Mouse (Mus musculus) CH12.LX (cell line): ENCODE measurements around the gene Ctcfl. TPM values are rescaled to one million over a fixed set of nuclear protein-coding genes. Genes with fewer than 3 reads are reported as not detected.

Source experiments
- DNase-seq: peaks from one replicate; pipeline ENCODE4 v3.0.0-alpha.2; 2013; ENCODE audit errors: extremely low read depth
- H3K27ac ChIP-seq: 2 replicates; pipeline ENCODE4 v1.5.1; 2012; ENCODE audit warnings: low read depth, mild to moderate bottlenecking, control low read depth, moderate library complexity; ENCODE audit not compliant: insufficient read depth
- H3K27me3 ChIP-seq: replicated peaks from 2 replicates; pipeline ENCODE3; 2012; ENCODE audit warnings: inconsistent platforms
- H3K36me3 ChIP-seq, 2 experiments: replicated peaks in 1 of 2; 2 replicates each; pipeline versions ENCODE3 to v1.6.1; 2012; ENCODE audit warnings: inconsistent platforms in 1 of 2, low read length in 1 of 2, mild to moderate bottlenecking in 1 of 2, mixed read lengths in 1 of 2, moderate library complexity in 1 of 2; ENCODE audit not compliant: control insufficient read depth in 1 of 2, insufficient read depth in 1 of 2
- H3K4me1 ChIP-seq, 2 experiments: 2 replicates each; pipeline ENCODE4 v1.6.1; 2012; ENCODE audit warnings: inconsistent platforms in 1 of 2, moderate library complexity in 1 of 2; ENCODE audit not compliant: insufficient read depth in 2 of 2, control insufficient read depth in 1 of 2
- H3K4me2 ChIP-seq: 2 replicates; pipeline ENCODE4 v1.6.1; 2012; ENCODE audit warnings: low read depth, mild to moderate bottlenecking, control low read depth; ENCODE audit not compliant: poor library complexity, insufficient read depth, severe bottlenecking
- H3K4me3 ChIP-seq, 3 experiments: fragments of 150-350 bp in 1 of 3; sonication (generic) in 1 of 3; replicated peaks in 1 of 3; 2 replicates each; pipeline versions ENCODE3 to v1.5.1; 2011 to 2012; ENCODE audit warnings: low read depth in 2 of 3, low read length in 2 of 3, mild to moderate bottlenecking in 2 of 3, moderate library complexity in 2 of 3, control low read depth in 1 of 3, improper control_type of control experiment in 1 of 3, inconsistent platforms in 1 of 3, mixed read lengths in 1 of 3; ENCODE audit not compliant: poor library complexity in 1 of 3
- H3K79me2 ChIP-seq: replicated peaks from 2 replicates; pipeline ENCODE4 v1.6.1; 2012; ENCODE audit warnings: mild to moderate bottlenecking, moderate library complexity; ENCODE audit not compliant: control insufficient read depth, poor library complexity, insufficient read depth, severe bottlenecking; ENCODE audit errors: extremely low read depth
- H3K9ac ChIP-seq: 2 replicates; pipeline ENCODE4 v1.6.1; 2012; ENCODE audit warnings: low read depth, mild to moderate bottlenecking, control low read depth, moderate library complexity; ENCODE audit not compliant: insufficient read depth
- H3K9me3 ChIP-seq: replicated peaks from 2 replicates; pipeline ENCODE3; 2012; ENCODE audit warnings: low read length, inconsistent platforms, mixed read lengths
- BHLHE40 ChIP-seq: IDR thresholded peaks from 2 replicates; pipeline ENCODE4 v1.6.1; 2011; ENCODE audit warnings: mild to moderate bottlenecking, low read depth, low read length, improper control_type of control experiment
- CTCF ChIP-seq, 2 experiments: IDR thresholded peaks in 1 of 2; conservative IDR thresholded peaks in 1 of 2; 2 replicates each; pipeline ENCODE4 v1.5.1; 2011 to 2012; ENCODE audit warnings: low read depth in 2 of 2, low read length in 2 of 2, improper control_type of control experiment in 1 of 2, inconsistent platforms in 1 of 2, mild to moderate bottlenecking in 1 of 2, moderate library complexity in 1 of 2
- E2F4 ChIP-seq: IDR thresholded peaks from 2 replicates; pipeline ENCODE4 v1.6.1; 2011; ENCODE audit warnings: low read depth, low read length, improper control_type of control experiment; ENCODE audit not compliant: insufficient replicate concordance
- ELF1 ChIP-seq: IDR thresholded peaks from 2 replicates; pipeline ENCODE4 v1.6.1; 2014; ENCODE audit warnings: low read depth, mild to moderate bottlenecking, inconsistent platforms, low read length, improper control_type of control experiment
- EP300 ChIP-seq: IDR thresholded peaks from 2 replicates; pipeline ENCODE4 v1.6.1; 2011; ENCODE audit warnings: low read length, improper control_type of control experiment
- ETS1 ChIP-seq: conservative IDR thresholded peaks from 2 replicates; pipeline ENCODE4 v1.6.1; 2012; ENCODE audit warnings: low read depth, mild to moderate bottlenecking, inconsistent platforms, low read length, improper control_type of control experiment, moderate library complexity
- JUN ChIP-seq: IDR thresholded peaks from 2 replicates; pipeline ENCODE4 v1.6.1; 2011; ENCODE audit warnings: low read depth, mild to moderate bottlenecking, low read length, improper control_type of control experiment, moderate library complexity; ENCODE audit not compliant: insufficient read depth
- JUND ChIP-seq: conservative IDR thresholded peaks from 2 replicates; pipeline ENCODE4 v1.6.1; 2011; ENCODE audit warnings: low read depth, low read length, improper control_type of control experiment
- KAT2A ChIP-seq: IDR thresholded peaks from 2 replicates; pipeline ENCODE4 v1.6.1; 2012; ENCODE audit warnings: low read length, improper control_type of control experiment, inconsistent platforms; ENCODE audit not compliant: insufficient replicate concordance
- MAZ ChIP-seq: IDR thresholded peaks from 2 replicates; pipeline ENCODE4 v1.6.1; 2012; ENCODE audit warnings: low read depth, mild to moderate bottlenecking, inconsistent platforms, low read length, improper control_type of control experiment, moderate library complexity
- MXI1 ChIP-seq: IDR thresholded peaks from 2 replicates; pipeline ENCODE4 v1.6.1; 2011; ENCODE audit warnings: mild to moderate bottlenecking, low read depth, low read length, improper control_type of control experiment
- NRF1 ChIP-seq: IDR thresholded peaks from 2 replicates; pipeline ENCODE4 v1.6.1; 2014; ENCODE audit warnings: low read depth, mild to moderate bottlenecking, inconsistent platforms, low read length, improper control_type of control experiment, moderate library complexity
- POLR2A ChIP-seq: IDR thresholded peaks from 2 replicates; pipeline ENCODE4 v1.6.1; 2011; ENCODE audit warnings: low read depth, mild to moderate bottlenecking, improper control_type of control experiment, low read length
- TBP ChIP-seq: conservative IDR thresholded peaks from 2 replicates; pipeline ENCODE4 v1.6.1; 2011; ENCODE audit warnings: low read depth, low read length, improper control_type of control experiment
- TCF12 ChIP-seq: IDR thresholded peaks from 2 replicates; pipeline ENCODE4 v1.6.1; 2014; ENCODE audit warnings: low read depth, mild to moderate bottlenecking, inconsistent platforms, low read length, improper control_type of control experiment
- ZC3H11A ChIP-seq: IDR thresholded peaks from 2 replicates; pipeline ENCODE4 v1.6.1; 2012; ENCODE audit warnings: low read depth, mild to moderate bottlenecking, inconsistent platforms, low read length, improper control_type of control experiment
- ZMIZ1 ChIP-seq: IDR thresholded peaks from 2 replicates; pipeline ENCODE4 v1.6.1; 2012; ENCODE audit warnings: low read depth, mild to moderate bottlenecking, inconsistent platforms, low read length, improper control_type of control experiment
- dilution Hi-C: fragments of 300-500 bp; cut with MboI; formaldehyde crosslinking; loops from 2 replicates; pipeline ENCODE4 v1.14.3; 2020; ENCODE audit warnings: low sequenced_read_pairs; ENCODE audit not compliant: extremely low pct_unique_long_range_greater_than_20kb, extremely low pct_ligation_motif_present
- in situ Hi-C: fragments of 300-500 bp; cut with MboI; formaldehyde crosslinking; loops from 3 replicates; pipeline ENCODE4 v1.14.3; 2019; ENCODE audit warnings: low sequenced_read_pairs, low pct_ligation_motif_present, low pct_unique_long_range_greater_than_20kb, mixed read lengths
- polyA plus RNA-seq: library from polyadenylated mRNA; unstranded; fragments of >175 nt; gene quantifications from 2 replicates; pipeline ENCODE4 v1.2.1, GENCODE M21; 2012; ENCODE audit warnings: low read depth; ENCODE audit not compliant: insufficient read length
- total RNA-seq, 2 experiments: library from RNA; depleted of rRNA; stranded (reverse); fragments of 300-350 nt in 1 of 2; fragments of >200 nt in 1 of 2; gene quantifications; 2 replicates each; pipeline ENCODE4 v1.2.3; 2012 to 2014

Gene Ctcfl
- total and polyA plus RNA-seq, 3 experiments = 0.11 TPM; not detected in 2

GRCm38 (mm10) chr2:173044198-173044970 lies 74.9 kb downstream of the Ctcfl start:
- Histone ChIP-seq H3K4me1 (peaks cover 24 to 48% of the 10 kb centered on the region in 2 experiments), H3K9ac (no peak overlapping the region), H3K27ac (no peak overlapping the region), H3K9me3 (no peaks in the 10 kb centered on the region), H3K4me3 (no peak overlapping the region), H3K79me2 (no peaks in the 10 kb centered on the region), H3K36me3 (peaks cover 0 to 3% of the 10 kb centered on the region in 2 experiments), H3K4me2 (no peak overlapping the region), H3K27me3 (no peaks in the 10 kb centered on the region)
- dilution Hi-C loops (no loop called here), in situ Hi-C loops (no loop called here)
- TF ChIP-seq ZC3H11A (no peak), POLR2A (no peak), BHLHE40 (no peak), JUND (no peak), MXI1 (no peak), NRF1 (no peak), CTCF (conservative IDR thresholded peaks at IDR 0.05 in 1 of 2, IDR thresholded peaks at IDR 0.05 in 1 of 2; ENCODE audit: low read depth in 2 of 2, low read length in 2 of 2) (no peak), E2F4 (no peak), JUN (no peak), ELF1 (no peak), KAT2A (no peak), TCF12 (no peak), EP300 (no peak), ETS1 (no peak), MAZ (no peak), ZMIZ1 (no peak), TBP (no peak)
- no peak for DNase-seq

Other genes with a start within 250 kb of the Ctcfl start
- 0.34 and 0.47 TPM in 2 replicates for gene Bmp7, start 179.2 kb downstream of the Ctcfl start, total RNA-seq (2012; rRNA removed)
- 0.16 and 0.69 TPM in 2 replicates for gene Bmp7, start 179.2 kb downstream of the Ctcfl start, total RNA-seq (2014; rRNA removed)
- gene Bmp7, start 179.2 kb downstream of the Ctcfl start, polyA plus RNA-seq = 0.31 and 0.51 TPM in 2 replicates
- gene Spo11, start 141.8 kb downstream of the Ctcfl start, total RNA-seq (2012; rRNA removed) = 0.13 and 0.34 TPM in 2 replicates
- not detected in 2 replicates for gene Spo11, start 141.8 kb downstream of the Ctcfl start, total RNA-seq (2014; rRNA removed)
- 0.08 and 0.16 TPM in 2 replicates for gene Spo11, start 141.8 kb downstream of the Ctcfl start, polyA plus RNA-seq
- 86.3 and 97.7 TPM in 2 replicates for gene Rae1, start 119.4 kb downstream of the Ctcfl start, total RNA-seq (2012; rRNA removed)
- 114 and 115 TPM in 2 replicates for gene Rae1, start 119.4 kb downstream of the Ctcfl start, total RNA-seq (2014; rRNA removed)
- 86.1 and 95.0 TPM in 2 replicates for gene Rae1, start 119.4 kb downstream of the Ctcfl start, polyA plus RNA-seq
- 19.4 and 20.7 TPM in 2 replicates for gene Rbm38, start 99.0 kb downstream of the Ctcfl start, total RNA-seq (2012; rRNA removed)
- gene Rbm38, start 99.0 kb downstream of the Ctcfl start, total RNA-seq (2014; rRNA removed) = 11.3 and 14.4 TPM in 2 replicates
- 83.9 and 85.4 TPM in 2 replicates for gene Rbm38, start 99.0 kb downstream of the Ctcfl start, polyA plus RNA-seq
- gene Pck1, start 33.5 kb upstream of the Ctcfl start, total RNA-seq (2012; rRNA removed) = 0.13 TPM in 2 replicates
- 0.08 and 0.11 TPM in 2 replicates for gene Pck1, start 33.5 kb upstream of the Ctcfl start, total RNA-seq (2014; rRNA removed)
- 0.11 TPM in 1 of 2 replicates, not detected in the other for gene Pck1, start 33.5 kb upstream of the Ctcfl start, polyA plus RNA-seq
- 8.4 and 8.7 TPM in 2 replicates for gene Zbp1, start 99.4 kb upstream of the Ctcfl start, total RNA-seq (2012; rRNA removed)
- 7.3 and 9.8 TPM in 2 replicates for gene Zbp1, start 99.4 kb upstream of the Ctcfl start, total RNA-seq (2014; rRNA removed)
- 7.9 and 8.1 TPM in 2 replicates for gene Zbp1, start 99.4 kb upstream of the Ctcfl start, polyA plus RNA-seq
- gene Pmepa1, start 157.0 kb upstream of the Ctcfl start, total RNA-seq (2012; rRNA removed) = 9.8 and 9.9 TPM in 2 replicates
- gene Pmepa1, start 157.0 kb upstream of the Ctcfl start, total RNA-seq (2014; rRNA removed) = 1.2 and 1.6 TPM in 2 replicates
- 11.0 and 11.8 TPM in 2 replicates for gene Pmepa1, start 157.0 kb upstream of the Ctcfl start, polyA plus RNA-seq